Mouse (Mus musculus) cerebellum, adult 2 months (tissue): ENCODE results near the gene Lyl1.

Experiments
- CTCF ChIP-seq: fragments of 200-500 bp; IDR thresholded peaks from 2 replicates; pipeline ENCODE4 v1.5.1; 2011; ENCODE audit warnings: low read depth, mild to moderate bottlenecking, control low read depth, low read length, moderate library complexity, borderline replicate concordance; ENCODE audit not compliant: insufficient read depth
- POLR2A ChIP-seq: fragments of 200-500 bp; IDR thresholded peaks from 2 replicates; pipeline ENCODE4 v1.6.1; 2011; ENCODE audit warnings: low read length, control low read depth, borderline replicate concordance; ENCODE audit not compliant: insufficient read depth

GRCm38 (mm10) chr8:84697166-84698130 is 3.8 kb upstream of the Lyl1 start:
- peak; percentile 53; the same call in 1 of the 2 replicates for TF ChIP-seq CTCF
- TF ChIP-seq POLR2A, result no peak
